Mouse (Mus musculus) gastrocnemius, postnatal 10 days (tissue): Measurements from ENCODE around the gene Lrrc49. TPM values are rescaled to one million over a fixed set of nuclear protein-coding genes. Genes with fewer than 3 reads are reported as not detected.

Experiments used
- DNase-seq: peaks from one replicate; pipeline ENCODE4 v3.0.0; 2021; ENCODE audit warnings: mixed read lengths
- total RNA-seq, 2 experiments: library from RNA; stranded (reverse); gene quantifications; 2 replicates each; pipeline ENCODE4 v1.2.3; 2021

Lrrc49 gene
- total RNA-seq, 2 experiments from 2014 or later = 4.7 to 5.1 TPM

DNA sequence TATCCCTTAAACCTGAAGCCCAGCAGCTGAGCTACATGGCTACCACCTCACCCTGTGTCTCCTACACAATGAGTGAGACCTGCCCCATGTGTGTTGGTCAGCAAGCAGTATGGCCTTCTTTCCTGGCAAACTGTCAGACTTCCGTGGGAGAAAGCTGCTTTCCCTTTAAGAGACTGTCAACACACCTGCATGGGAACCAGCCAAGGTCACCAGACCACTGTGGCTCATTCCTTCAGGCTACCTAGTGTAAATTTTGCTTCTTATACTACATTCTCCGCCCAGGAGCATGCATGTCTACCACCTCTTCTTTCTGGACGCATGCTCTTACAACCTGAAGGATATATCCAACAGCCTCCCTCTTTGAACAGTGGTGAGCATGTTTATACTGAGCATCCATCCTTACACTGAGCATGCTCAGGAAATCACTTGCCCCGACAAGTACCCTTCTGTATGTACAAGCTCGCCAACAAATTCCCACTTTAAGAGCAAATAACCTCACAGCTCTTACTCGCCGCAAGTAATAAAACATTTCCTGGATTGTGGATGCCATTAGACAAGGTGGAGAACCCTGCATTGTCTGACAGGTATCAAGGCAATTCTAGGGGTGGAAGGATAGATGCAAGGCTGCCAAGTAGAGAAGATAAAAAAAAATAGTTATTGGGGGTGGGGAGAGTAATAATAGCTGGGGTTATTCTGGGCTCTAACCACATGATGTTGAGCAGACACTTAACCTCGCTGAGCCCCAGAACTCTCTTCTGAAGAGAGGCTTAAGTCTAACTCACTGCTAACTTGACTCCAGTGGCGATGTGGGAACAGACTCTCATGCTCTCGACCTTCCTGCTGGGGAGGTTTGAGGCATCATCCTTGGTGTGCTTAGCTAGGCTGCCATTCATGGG is 158.4 kb downstream of the Lrrc49 start:
- no peak for DNase-seq

DNA sequence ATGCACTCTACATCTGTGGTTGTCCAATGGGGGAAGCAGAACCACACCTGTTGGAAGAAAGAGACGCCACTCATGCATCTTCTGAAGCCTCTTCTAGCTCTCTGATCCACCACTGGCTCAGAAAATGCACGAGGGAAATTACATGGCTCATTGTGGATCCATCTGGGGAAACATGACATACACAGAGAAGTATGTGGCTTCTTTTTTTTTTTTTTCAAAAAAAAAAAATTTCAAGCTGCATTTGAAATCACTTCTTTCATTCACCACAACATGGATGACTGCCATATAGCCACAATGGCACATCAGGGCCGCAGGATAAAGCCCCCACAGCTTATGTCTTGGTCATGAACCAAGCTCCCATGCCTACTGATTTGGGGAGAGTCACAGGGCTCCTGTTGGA is 159.7 kb downstream of the Lrrc49 start:
- no peak for DNase-seq

DNA sequence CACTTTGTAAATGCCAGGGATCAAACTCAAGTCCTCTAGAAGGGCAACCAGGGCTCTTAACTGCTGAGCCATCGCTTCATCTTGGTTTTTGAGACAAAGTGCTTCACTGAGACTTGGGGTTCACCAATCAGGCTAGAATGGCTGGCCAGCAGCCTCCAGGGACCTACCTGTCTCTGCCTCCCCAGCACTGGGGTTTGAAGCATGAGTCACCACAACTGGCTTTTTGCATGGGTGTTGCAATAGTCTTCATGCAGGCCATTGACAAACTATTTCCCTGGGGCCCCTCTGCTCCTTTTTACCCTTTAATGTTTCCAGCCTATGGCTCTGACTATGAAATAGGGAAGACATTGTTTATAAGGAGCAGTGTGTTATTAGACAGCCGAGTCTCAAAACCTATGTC is 160.1 kb downstream of the Lrrc49 start:
- no peak for DNase-seq

DNA sequence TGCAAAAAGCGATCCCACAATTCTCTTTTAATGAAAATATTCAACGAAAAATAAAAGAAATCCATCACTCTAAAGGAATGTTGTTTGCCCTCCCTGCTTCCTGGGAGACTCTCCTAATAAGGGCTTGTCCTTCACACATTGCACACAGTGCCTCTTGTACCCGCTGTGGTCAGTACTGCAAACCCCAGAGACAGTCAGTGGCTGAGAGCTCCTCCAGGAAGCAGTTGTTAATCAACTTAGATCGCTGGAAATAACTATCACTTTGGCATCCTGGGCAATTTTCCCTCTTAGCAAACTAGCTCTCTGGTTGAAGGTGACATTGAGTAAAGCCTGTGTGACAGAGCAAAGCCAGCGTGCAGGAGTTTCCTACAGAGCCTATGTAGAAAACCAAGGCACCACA is 160.9 kb downstream of the Lrrc49 start:
- DNase-seq = no peak

DNA sequence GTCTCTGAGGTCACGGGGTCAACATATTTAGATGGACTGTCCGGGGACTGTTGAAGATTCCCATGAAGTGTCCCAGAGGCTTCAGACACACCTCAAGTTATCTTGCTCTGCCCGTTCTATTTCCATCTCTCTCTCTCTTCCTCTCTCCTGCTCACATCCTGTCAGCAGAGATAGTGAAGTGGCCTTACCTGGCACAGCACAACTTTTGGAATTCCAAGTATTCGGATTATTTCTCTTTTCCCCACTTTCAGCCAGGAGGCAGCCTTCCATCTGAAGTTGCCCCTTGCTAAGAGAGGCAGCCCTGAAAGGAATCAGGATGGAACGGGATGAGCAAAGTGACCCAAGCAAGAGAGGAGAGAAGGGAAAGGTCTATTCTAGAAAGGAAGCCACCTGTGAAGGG is 161.8 kb downstream of the Lrrc49 start:
- DNase-seq = no peak

DNA sequence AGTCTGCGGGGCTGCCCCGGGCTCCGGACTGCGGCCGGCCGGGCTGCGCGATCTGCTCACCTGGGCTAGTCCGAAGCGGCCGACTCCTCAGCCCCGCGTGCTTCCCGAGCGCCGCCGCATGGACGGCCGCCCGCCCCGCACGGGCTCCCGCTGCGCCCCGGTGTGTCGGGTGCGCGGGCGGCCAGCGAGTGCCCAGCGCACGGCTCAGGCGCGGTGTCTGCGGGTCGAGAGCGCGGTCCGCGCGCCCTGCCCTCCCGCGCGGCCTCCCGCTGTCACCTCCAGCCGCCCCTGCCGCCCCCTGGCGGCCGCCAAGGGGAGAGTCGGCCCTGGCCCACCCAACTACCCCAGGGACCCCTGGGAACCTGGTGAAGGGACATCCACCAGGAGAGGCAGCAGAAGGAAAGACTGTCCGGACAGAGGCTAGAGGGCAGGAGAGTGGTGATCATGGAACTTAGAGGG is 166.1 kb downstream of the Lrrc49 start, which contains the start of gene Thsd4:
Gene Thsd4 (minus strand): TSS at position 241 of the 459 bp plus-strand sequence.
- peak; percentile 74 for DNase-seq

DNA sequence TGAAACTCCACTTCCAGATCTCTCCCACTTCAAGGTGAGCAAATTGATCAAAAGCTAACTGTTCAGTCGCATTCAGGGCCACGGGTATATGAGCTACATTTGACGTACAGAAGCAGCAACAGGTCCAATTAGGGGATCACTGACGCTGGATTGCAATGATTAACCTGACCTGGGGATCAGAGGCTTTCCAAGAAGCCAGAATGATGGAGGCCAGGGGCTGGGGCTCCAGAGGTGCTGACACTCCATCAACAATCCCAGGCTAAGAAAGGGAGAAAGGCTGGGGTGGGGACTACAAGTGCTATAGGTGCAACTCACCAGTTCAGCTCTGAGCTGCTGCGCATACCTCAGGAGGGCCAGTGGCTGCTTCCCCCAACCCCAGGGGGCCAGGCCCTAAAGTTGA is 166.8 kb downstream of the Lrrc49 start:
- no peak for DNase-seq

DNA sequence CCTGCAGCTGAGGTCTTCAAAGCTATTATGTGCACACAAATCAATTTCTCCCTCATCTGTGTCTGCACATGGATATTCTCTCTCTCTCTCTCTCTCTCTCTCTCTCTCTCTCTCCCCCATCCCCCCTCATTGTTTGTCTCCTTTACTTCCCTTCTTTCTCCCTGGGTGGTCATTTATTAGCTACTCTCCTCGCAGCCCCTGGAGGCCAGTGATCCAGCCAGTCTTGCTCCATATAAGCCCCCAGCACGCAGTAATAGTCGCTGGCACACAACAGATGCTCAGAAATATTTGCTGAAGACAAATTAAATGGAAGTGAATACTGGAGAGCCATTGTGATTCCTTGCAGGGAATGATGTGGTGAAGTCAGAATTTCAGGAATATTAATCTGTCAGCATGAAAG is 168.4 kb downstream of the Lrrc49 start:
- no peak for DNase-seq

Other genes starting within 250 kb of the Lrrc49 start
- gene Thsd4, start 166.1 kb downstream of the Lrrc49 start, total RNA-seq = 1 to 10 TPM; 5.9 to 9.1 TPM
- gene Larp6, start 24.8 kb upstream of the Lrrc49 start, total RNA-seq = 1 to 10 TPM; 2.2 to 2.9 TPM
- 10 to 100 TPM; 84.9 to 90.4 TPM for gene Uaca, start 106.4 kb upstream of the Lrrc49 start, total RNA-seq